Mouse (Mus musculus) spleen, postnatal 36 days (tissue): ENCODE results near the gene Tex50.
"Not testable (repeated sequence)": the region's sequence is repeated elsewhere in the genome, so short reads cannot be mapped to it uniquely, and the experiment has no call there.

ENCODE experiments used
- DNase-seq, 2 experiments: peaks; one replicate each; pipeline ENCODE4 v3.0.0; 2022; ENCODE audit warnings: low spot score in 2 of 2, mixed read lengths in 1 of 2

Gene Tex50

GRCm38 (mm10) chr1:161159214-161159613, at the start of gene Tex50:
TSS of gene Tex50 (minus strand) at chr1:161159314.
- no peak for DNase-seq

DNA sequence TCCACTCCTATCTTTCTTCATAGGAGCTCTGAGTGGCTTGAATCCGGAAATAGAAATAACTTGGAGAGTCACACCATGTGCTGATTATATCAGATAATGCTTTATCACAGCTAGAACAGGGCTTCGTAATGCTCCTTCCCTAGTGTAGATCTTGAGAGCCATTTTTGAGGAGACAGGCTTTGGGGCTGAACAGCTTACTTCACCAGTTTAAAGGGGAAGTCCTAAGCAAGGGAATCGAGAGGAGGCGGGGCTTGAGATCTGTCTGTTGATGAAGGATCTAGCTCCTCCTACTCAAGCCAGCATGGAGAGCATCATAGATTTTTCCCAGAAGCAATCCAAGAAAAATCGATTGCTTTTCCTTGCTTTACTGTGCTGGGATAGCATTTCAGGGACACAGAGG, 40.7 kb upstream of the Tex50 start:
- no peak for DNase-seq

- not testable (repeated sequence) for DNase-seq
These were observed 37.2 kb upstream of the Tex50 start for GRCm38 (mm10) chr1:161196364-161196763.

DNA sequence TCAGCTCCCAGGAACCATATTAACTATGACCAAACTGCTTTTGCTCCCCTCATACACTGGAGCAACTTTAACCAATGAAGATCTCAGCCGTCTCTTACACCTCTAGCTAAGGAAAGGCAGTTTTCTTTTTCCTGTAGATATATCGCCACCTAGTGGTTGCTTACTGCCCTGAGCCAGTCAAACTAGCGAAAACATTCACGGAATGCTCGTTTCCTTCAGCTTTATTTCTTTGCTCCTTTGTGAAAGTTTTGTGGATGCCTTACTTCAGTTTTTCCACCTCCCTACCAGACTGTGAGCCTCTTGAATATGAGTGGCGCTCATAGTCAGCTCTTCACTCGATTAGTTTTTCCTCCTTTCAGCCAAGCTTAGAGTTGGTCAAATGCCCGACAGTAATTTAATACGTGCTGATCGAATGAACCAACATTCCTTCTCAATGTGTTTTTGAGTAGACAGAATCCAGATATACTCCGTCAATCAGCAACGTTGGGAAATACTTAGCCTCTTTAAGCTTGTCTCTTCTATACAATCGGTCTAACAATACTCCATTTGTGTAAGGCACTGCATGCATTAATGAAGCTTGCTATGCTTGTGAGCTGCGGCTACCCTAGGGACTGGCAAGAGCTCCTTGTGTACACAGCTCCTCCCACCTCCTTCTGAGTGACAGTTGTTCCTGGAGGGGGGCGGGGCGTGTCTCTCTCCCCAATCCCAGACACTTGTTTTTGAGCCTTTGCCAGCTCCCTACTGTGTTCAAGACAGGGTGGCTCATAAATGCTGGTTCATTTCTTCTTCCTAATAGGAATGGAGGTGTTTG, 36.6 kb upstream of the Tex50 start:
- peak; percentile 44 to 58 for DNase-seq

- no peak for DNase-seq
These were observed 31.3 kb upstream of the Tex50 start for GRCm38 (mm10) chr1:161190253-161190910.

- no peak for DNase-seq
These were observed 26.3 kb upstream of the Tex50 start for GRCm38 (mm10) chr1:161185431-161185830.

GRCm38 (mm10) chr1:161183677-161184076, 24.6 kb upstream of the Tex50 start:
- no peak for DNase-seq

DNA sequence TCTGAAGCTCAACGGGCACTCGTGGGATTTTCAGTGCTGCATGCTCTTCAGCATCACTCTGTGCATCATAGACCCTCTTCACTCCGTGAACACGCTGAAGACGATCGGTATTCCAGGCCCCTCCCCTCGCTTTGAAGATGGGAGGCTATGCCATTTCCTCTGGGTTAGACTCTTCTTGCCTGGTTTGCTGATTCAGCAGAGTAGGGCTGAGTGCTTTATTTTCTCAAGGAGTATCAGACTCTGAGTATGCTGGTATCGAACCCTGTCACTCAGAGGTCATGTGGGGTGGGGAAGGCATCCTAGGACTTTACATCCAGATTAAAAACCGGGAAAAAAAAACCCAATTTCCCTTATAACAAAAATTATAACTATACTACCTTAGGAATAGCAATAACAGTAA, 23.3 kb upstream of the Tex50 start:
- DNase-seq, result no peak

- DNase-seq, result peak; percentile 28 to 44
These were observed 21.6 kb upstream of the Tex50 start for GRCm38 (mm10) chr1:161180674-161181073.

DNA sequence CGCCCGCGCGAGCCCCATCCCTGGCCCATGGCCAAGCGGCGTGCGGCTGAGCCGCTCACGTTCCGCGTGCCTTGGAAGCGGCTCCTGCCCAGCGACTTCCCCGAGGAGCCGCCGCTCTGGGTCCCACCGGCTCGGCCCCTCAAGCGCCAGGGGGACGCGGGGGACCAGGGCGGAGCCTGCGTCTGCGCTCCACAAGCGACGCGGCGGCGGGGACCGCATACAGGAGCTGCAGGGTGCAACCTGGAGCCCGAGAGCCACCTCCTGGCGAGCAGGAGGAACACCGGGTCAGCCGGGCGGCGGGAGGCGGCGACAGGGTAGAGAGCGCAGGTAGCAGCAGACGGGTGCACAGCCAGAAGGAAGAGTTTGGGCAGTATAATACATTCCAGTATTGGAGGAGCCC, 11.5 kb upstream of the Tex50 start:
- DNase-seq, result peak; percentile 72 to 77

GRCm38 (mm10) chr1:161160266-161160665, 1.2 kb upstream of the Tex50 start:
- no peak for DNase-seq

GRCm38 (mm10) chr1:161156546-161156945, 2.6 kb downstream of the Tex50 start:
- peak; percentile 12 to 41 for DNase-seq

- DNase-seq, result no peak
These were observed 8.0 kb downstream of the Tex50 start for GRCm38 (mm10) chr1:161151098-161151497.

- DNase-seq, result no peak
These were observed 11.2 kb downstream of the Tex50 start for GRCm38 (mm10) chr1:161147888-161148287.

GRCm38 (mm10) chr1:161145611-161146010, 13.5 kb downstream of the Tex50 start:
- not testable (repeated sequence) for DNase-seq

GRCm38 (mm10) chr1:161143216-161143615, 15.9 kb downstream of the Tex50 start:
- DNase-seq, result no peak

DNA sequence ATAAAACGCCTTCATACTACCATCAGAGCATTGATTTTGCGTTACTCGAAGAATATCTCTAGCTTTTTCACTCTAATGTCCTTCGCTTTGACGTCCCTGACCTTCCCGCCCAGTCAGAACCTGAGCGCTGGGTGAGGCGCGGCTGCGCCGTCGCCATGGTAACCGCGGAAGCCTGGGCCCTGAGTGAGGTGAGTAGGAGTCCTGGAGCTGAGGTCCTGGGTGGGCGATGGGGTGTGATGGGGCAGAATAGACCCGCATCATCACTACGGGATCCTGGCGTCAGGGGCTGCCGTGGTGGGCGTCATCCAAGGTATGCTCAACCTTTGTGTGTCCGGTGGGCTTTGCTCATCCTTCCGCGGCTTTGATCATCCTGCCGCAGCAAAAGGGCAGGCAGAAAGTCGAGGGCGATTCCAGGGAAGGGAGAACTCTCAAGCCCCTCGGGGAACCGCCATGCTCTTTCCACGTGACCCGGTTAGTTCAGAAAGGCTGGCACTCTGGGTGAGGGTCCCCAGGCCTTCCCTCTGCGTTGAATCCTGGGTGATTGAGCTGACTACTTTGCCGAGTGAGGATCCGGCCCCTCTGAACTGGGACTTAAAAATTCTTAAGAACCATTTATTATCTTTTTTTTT, 16.5 kb downstream of the Tex50 start, which contains the start of gene Ankrd45:
Gene Ankrd45, plus strand, starts transcription at position 161 of the 629 bp plus-strand sequence.
- DNase-seq, result peak in 1 of 2 experiments; percentile 19

DNA sequence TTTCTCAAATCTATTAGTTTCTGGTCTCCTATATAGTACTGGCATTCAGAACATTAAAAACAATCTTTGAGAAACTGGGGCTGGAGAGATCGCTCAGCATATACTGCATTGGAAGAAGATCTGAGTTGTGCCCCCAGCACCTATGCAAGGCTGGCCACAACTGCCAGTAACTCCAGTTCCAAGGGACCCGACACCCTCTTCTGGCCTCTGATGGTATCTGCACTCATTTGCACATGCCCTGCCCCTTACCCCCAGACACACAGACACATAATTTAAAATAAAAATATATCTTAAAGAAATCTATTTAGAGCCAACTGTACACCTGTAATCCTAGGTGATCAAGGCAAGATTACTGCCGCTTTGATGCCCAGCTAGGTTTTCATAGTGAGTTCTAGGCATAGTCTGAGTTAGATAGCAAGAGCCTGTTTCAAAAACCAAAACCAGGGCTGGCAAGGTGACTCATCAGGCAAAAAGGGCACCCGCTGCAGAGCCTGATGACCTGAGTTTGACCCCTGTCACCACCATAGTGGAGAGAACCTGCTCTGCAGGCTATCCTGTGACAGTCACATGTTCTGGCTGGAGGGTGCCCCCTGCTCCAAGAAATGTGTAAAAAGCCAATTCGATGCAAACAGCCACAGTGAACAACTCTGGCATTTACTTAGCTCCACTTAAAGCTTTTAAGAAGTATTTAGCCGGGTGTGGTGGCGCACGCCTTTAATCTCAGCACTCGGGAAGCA, 18.9 kb downstream of the Tex50 start:
- no peak for DNase-seq

- peak; percentile 37 to 51 for DNase-seq
These were observed 19.6 kb downstream of the Tex50 start for GRCm38 (mm10) chr1:161139496-161139895.

- DNase-seq, result peak; percentile 85 to 88
These were observed 28.1 kb downstream of the Tex50 start, which contains the start of gene Klhl20 for GRCm38 (mm10) chr1:161130726-161131664. TSS of gene Klhl20 (minus strand) at chr1:161131511.

DNA sequence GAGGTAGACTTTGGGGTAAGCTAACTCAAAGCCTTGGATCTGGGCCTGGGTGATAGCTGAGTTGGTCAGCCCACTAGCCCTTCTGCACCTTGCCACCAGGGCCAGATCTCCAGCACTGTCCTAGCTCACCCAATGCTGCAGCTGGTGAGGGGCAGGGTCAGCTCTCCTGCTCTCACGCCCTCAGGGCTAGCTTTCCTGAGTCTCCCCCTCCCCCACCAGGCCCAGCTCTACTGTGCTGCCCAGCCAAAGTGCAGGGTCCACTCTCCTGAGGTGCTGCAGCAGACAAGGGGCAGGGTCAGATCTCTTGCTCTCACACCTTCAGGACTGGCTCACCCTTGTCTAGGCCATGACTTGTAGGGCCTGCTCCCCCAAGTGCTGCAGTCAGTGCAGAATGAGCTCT, 32.7 kb downstream of the Tex50 start:
- no peak for DNase-seq
